Mouse (Mus musculus): ENCODE measurements around the gene Actr10.

Actr10 gene

GRCm38 (mm10) chr12:70937571-70938384, at the start of gene Actr10:
Actr10 (plus strand) TSS chr12:70937857.
- DNase-seq (ENCODE audit: low spot score), result peak; percentile 97

- no peak for DNase-seq (ENCODE audit: low spot score)
These were observed 47.3 kb upstream of the Actr10 start for GRCm38 (mm10) chr12:70890405-70890804.

- no peak for DNase-seq (ENCODE audit: low spot score)
These were observed 46.7 kb upstream of the Actr10 start for GRCm38 (mm10) chr12:70890874-70891470.

- no peak for DNase-seq (ENCODE audit: low spot score)
These were observed 42.4 kb upstream of the Actr10 start for GRCm38 (mm10) chr12:70895275-70895674.

GRCm38 (mm10) chr12:70896068-70896467, 41.6 kb upstream of the Actr10 start:
- DNase-seq (ENCODE audit: low spot score), result no peak

- no peak for DNase-seq (ENCODE audit: low spot score)
These were observed 40.2 kb upstream of the Actr10 start for GRCm38 (mm10) chr12:70897434-70897833.

- DNase-seq (ENCODE audit: low spot score), result no peak
These were observed 39.2 kb upstream of the Actr10 start for GRCm38 (mm10) chr12:70898450-70898849.

- no peak for DNase-seq (ENCODE audit: low spot score)
These were observed 33.2 kb upstream of the Actr10 start for GRCm38 (mm10) chr12:70904471-70904870.

- no peak for DNase-seq (ENCODE audit: low spot score)
These were observed 30.8 kb upstream of the Actr10 start for GRCm38 (mm10) chr12:70906867-70907266.

- no peak for DNase-seq (ENCODE audit: low spot score)
These were observed 30.0 kb upstream of the Actr10 start for GRCm38 (mm10) chr12:70907651-70908050.

GRCm38 (mm10) chr12:70908076-70908475, 29.6 kb upstream of the Actr10 start:
- DNase-seq (ENCODE audit: low spot score), result no peak

GRCm38 (mm10) chr12:70910241-70910720, 27.4 kb upstream of the Actr10 start:
- peak; percentile 75 for DNase-seq (ENCODE audit: low spot score)

GRCm38 (mm10) chr12:70911029-70911428, 26.6 kb upstream of the Actr10 start:
- DNase-seq (ENCODE audit: low spot score), result peak; percentile 56

GRCm38 (mm10) chr12:70911676-70912379, 25.8 kb upstream of the Actr10 start:
- no peak for DNase-seq (ENCODE audit: low spot score)

GRCm38 (mm10) chr12:70913429-70913828, 24.2 kb upstream of the Actr10 start:
- no peak for DNase-seq (ENCODE audit: low spot score)

- DNase-seq (ENCODE audit: low spot score), result no peak
These were observed 23.3 kb upstream of the Actr10 start for GRCm38 (mm10) chr12:70914387-70914786.

- no peak for DNase-seq (ENCODE audit: low spot score)
These were observed 7.9 kb upstream of the Actr10 start for GRCm38 (mm10) chr12:70929781-70930180.

GRCm38 (mm10) chr12:70937150-70937549, 507 bp upstream of the Actr10 start:
- DNase-seq (ENCODE audit: low spot score), result no peak

GRCm38 (mm10) chr12:70940806-70941205, 3.1 kb downstream of the Actr10 start:
- DNase-seq (ENCODE audit: low spot score), result no peak

GRCm38 (mm10) chr12:70944181-70944580, 6.5 kb downstream of the Actr10 start:
- no peak for DNase-seq (ENCODE audit: low spot score)

GRCm38 (mm10) chr12:70946585-70947256, 9.1 kb downstream of the Actr10 start:
- no peak for DNase-seq (ENCODE audit: low spot score)

GRCm38 (mm10) chr12:70958640-70959039, 21.0 kb downstream of the Actr10 start:
- DNase-seq (ENCODE audit: low spot score), result no peak

All from ovary, postnatal 10 days (tissue).